Mouse (Mus musculus): ENCODE data around the gene Slc11a2. TPM values are rescaled to one million over a fixed set of nuclear protein-coding genes. Genes with fewer than 3 reads are reported as not detected.

Gene Slc11a2
- polyA plus RNA-seq, 1 experiment from 2014 or later, result 17.8 TPM

DNA sequence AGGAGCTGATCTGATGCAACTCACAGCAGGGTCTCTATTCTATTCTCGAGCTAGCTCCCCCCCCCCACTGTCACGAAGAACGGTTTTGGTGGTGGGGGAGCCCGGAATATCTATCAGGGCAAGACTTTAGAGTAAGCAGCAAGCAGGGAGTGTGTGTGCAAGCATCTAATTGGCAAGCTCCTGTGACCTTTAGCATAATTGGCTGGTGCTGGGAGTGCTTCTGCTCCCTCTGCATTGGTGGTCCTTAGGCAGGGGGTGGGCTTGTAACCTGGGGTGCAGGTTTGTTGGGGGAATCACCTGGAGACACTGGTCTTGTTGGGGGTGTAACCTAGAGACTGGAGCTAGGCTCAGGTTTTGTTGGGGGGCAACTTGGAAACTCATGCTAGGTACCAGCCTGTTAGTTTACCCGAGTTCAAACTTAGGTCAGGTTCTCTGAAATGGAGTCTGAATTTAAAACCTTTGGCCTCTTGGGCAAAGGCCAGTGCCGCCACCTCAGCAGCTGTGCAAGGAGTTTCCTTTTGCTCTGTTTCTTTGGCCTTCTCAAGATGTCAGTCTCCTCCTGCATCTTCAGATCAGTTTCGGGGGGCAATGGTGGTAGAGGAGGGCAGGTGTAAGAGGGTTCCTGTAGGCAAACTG is 31.6 kb upstream of the Slc11a2 start:
- DNase-seq, result no peak
- H3K4me3 ChIP-seq (ENCODE audit: low read depth, low read length), result no peak overlapping the region
- WGBS, result 69% methylated on average over 7 of the region's 7 CpGs
- H3K27me3 ChIP-seq (ENCODE audit: insufficient read depth, low read length), result no peaks in the 10 kb centered on the region
- H3K36me3 ChIP-seq (ENCODE audit: insufficient read depth), result no peaks in the 10 kb centered on the region
- no peak overlapping the region for H3K27ac ChIP-seq (ENCODE audit: low read depth)
- no peak overlapping the region for H3K4me2 ChIP-seq
- no peaks in the 10 kb centered on the region for H3K4me1 ChIP-seq (ENCODE audit: insufficient read depth)
- H3K9me3 ChIP-seq (ENCODE audit: low read depth, low read length), result no peaks in the 10 kb centered on the region
- no peak for ATAC-seq (ENCODE audit: insufficient read depth)
- no peak for TF ChIP-seq CTCF (IDR thresholded peaks at IDR 0.05; ENCODE audit: low read depth)
- H3K9ac ChIP-seq, result no peak overlapping the region

DNA sequence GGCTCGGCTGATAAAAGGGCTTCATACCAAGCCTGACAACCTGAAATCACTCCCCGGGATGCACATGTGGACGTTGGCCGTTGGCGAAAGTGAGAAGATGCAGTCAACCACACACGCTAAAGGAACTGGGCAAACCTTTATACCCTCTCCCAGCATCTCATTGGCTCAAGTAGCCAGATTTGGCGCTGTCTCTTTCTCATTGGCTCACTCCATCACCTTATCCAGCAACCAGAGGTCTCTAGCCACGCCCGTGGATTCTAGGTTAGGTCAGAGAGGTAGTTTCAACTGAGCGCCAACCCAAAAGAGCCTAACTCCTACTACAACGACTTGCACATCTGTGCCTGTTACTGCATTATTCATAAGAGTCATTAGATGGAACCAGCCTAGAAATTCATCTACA is 27.6 kb upstream of the Slc11a2 start:
- no peaks in the 10 kb centered on the region for H3K36me3 ChIP-seq (ENCODE audit: insufficient read depth)
- 71% methylated on average over 11 of the region's 11 CpGs for WGBS
- H3K4me3 ChIP-seq (ENCODE audit: low read depth, low read length), result no peak overlapping the region
- no peaks in the 10 kb centered on the region for H3K9me3 ChIP-seq (ENCODE audit: low read depth, low read length)
- H3K9ac ChIP-seq, result no peak overlapping the region
- DNase-seq (no peak), ATAC-seq (ENCODE audit: insufficient read depth) (no peak)
- H3K27ac ChIP-seq (ENCODE audit: low read depth), result no peak overlapping the region
- no peak overlapping the region for H3K4me2 ChIP-seq
- H3K4me1 ChIP-seq (ENCODE audit: insufficient read depth), result no peaks in the 10 kb centered on the region
- no peak for TF ChIP-seq CTCF (IDR thresholded peaks at IDR 0.05; ENCODE audit: low read depth)
- H3K27me3 ChIP-seq (ENCODE audit: insufficient read depth, low read length), result no peaks in the 10 kb centered on the region

DNA sequence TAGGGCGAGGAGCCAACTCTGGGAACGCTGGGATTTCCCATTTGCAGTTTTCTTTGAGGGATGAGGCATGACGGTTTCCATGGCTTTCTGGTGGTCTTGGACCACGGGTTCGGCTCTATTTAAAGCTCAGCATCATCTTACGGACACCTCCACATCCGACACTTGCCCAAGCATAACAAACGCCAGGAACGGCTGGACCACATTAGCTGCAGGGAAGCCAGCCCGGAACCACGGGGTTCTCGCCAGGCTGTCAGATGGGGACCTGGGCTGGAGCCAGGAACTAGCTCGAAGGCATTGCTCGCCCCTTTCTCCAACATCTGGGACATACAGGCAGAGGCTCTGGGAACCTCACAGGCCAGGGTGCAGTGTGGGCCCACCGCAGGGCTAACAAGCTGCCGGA is 26.4 kb upstream of the Slc11a2 start:
- Histone ChIP-seq H3K4me1 (ENCODE audit: insufficient read depth) (no peaks in the 10 kb centered on the region), H3K27ac (ENCODE audit: low read depth) (no peak overlapping the region), H3K9ac (no peak overlapping the region), H3K27me3 (ENCODE audit: insufficient read depth, low read length) (no peaks in the 10 kb centered on the region), H3K9me3 (ENCODE audit: low read depth, low read length) (no peaks in the 10 kb centered on the region), H3K36me3 (ENCODE audit: insufficient read depth) (no peaks in the 10 kb centered on the region), H3K4me3 (ENCODE audit: low read depth, low read length) (no peak overlapping the region), H3K4me2 (no peak overlapping the region)
- TF ChIP-seq CTCF (IDR thresholded peaks at IDR 0.05; ENCODE audit: low read depth), result no peak
- peak; percentile 82 for DNase-seq
- ATAC-seq (ENCODE audit: insufficient read depth), result peak; percentile 56; the same call in 1 of the 2 replicates
- 37% methylated on average over 16 of the region's 16 CpGs for WGBS

DNA sequence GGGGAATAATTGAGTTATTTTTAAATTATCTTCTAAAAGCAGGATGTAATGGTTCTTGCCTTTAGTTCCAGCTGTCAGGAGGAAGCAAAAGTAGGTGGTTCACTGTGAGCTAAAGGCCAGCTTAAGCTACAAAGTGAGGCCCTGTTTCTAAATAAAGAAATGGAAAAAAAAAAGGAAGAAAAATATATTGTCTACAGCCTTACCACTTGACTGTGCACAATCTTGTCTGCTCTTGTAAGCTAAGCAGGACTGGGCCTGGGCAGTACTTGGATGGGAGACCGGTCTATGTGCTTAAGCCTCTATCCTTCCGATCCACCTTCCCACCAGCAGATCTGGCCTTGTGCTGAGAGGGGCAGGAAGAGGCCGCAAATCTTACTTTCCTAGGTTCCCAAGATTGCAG is 24.6 kb upstream of the Slc11a2 start:
- no peak for TF ChIP-seq CTCF (IDR thresholded peaks at IDR 0.05; ENCODE audit: low read depth)
- no peak overlapping the region for H3K4me3 ChIP-seq (ENCODE audit: low read depth, low read length)
- no peaks in the 10 kb centered on the region for H3K36me3 ChIP-seq (ENCODE audit: insufficient read depth)
- no peak for DNase-seq
- 86% methylated on average over 3 of the region's 3 CpGs for WGBS
- no peaks in the 10 kb centered on the region for H3K4me1 ChIP-seq (ENCODE audit: insufficient read depth)
- H3K9me3 ChIP-seq (ENCODE audit: low read depth, low read length), result no peaks in the 10 kb centered on the region
- H3K9ac ChIP-seq, result no peak overlapping the region
- no peaks in the 10 kb centered on the region for H3K27me3 ChIP-seq (ENCODE audit: insufficient read depth, low read length)
- no peak overlapping the region for H3K4me2 ChIP-seq
- H3K27ac ChIP-seq (ENCODE audit: low read depth), result no peak overlapping the region
- no peak for ATAC-seq (ENCODE audit: insufficient read depth)

DNA sequence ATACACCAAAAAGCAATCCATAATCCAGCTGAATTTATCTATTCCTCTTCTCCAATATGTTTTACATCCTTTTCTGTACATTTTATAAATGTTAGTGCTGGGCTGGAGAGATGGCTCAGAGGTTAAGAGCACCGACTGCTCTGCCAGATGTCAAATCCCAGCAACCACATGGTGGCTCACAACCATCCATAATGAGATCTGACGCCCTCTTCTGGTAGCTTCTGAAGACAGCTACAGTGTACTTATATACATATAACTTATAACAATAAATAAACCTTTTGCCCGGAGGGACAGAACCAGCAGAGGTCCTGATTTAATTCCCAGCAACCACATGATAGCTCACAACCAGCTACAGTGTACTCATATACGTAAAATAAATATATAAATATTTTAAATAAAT is 23.7 kb upstream of the Slc11a2 start:
- ATAC-seq (ENCODE audit: insufficient read depth) (no peak), DNase-seq (no peak)
- 61% methylated on average over 4 of the region's 4 CpGs for WGBS
- Histone ChIP-seq H3K9ac (no peak overlapping the region), H3K9me3 (ENCODE audit: low read depth, low read length) (no peaks in the 10 kb centered on the region), H3K36me3 (ENCODE audit: insufficient read depth) (no peaks in the 10 kb centered on the region), H3K27me3 (ENCODE audit: insufficient read depth, low read length) (no peaks in the 10 kb centered on the region), H3K4me3 (ENCODE audit: low read depth, low read length) (no peak overlapping the region), H3K4me2 (no peak overlapping the region), H3K27ac (ENCODE audit: low read depth) (no peak overlapping the region), H3K4me1 (ENCODE audit: insufficient read depth) (no peaks in the 10 kb centered on the region)
- TF ChIP-seq CTCF (IDR thresholded peaks at IDR 0.05; ENCODE audit: low read depth), result 0 out of 2 replicates have a peak, but pooled peaks have one; percentile 13

DNA sequence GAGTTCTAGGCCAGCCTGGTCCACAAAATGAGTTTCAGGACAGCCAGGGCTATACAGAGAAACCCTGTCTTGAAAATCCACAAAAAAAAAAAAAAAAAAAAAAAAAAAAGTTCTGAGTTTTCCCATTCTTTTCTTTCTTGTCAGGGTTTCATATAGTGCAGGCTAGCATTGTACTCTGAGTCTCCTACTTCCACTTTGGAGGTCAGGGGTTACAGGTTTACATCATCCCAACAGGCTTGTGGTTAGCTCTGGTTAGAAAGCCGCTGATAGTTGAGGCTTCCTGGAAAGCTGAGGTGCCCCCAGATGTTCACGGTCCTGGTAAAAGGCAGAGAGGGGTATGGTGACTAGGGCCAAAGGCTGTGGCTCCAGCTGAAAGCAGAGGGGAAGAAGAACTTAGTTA is 22.0 kb upstream of the Slc11a2 start:
- H3K27me3 ChIP-seq (ENCODE audit: insufficient read depth, low read length), result no peaks in the 10 kb centered on the region
- no peaks in the 10 kb centered on the region for H3K4me1 ChIP-seq (ENCODE audit: insufficient read depth)
- DNase-seq, result no peak
- H3K4me3 ChIP-seq (ENCODE audit: low read depth, low read length), result no peak overlapping the region
- no peak for TF ChIP-seq CTCF (IDR thresholded peaks at IDR 0.05; ENCODE audit: low read depth)
- no peak overlapping the region for H3K9ac ChIP-seq
- H3K36me3 ChIP-seq (ENCODE audit: insufficient read depth), result no peaks in the 10 kb centered on the region
- no peak for ATAC-seq (ENCODE audit: insufficient read depth)
- WGBS, result 77% methylated on average over 2 of the region's 2 CpGs
- H3K4me2 ChIP-seq, result no peak overlapping the region
- H3K9me3 ChIP-seq (ENCODE audit: low read depth, low read length), result no peaks in the 10 kb centered on the region
- H3K27ac ChIP-seq (ENCODE audit: low read depth), result no peak overlapping the region

DNA sequence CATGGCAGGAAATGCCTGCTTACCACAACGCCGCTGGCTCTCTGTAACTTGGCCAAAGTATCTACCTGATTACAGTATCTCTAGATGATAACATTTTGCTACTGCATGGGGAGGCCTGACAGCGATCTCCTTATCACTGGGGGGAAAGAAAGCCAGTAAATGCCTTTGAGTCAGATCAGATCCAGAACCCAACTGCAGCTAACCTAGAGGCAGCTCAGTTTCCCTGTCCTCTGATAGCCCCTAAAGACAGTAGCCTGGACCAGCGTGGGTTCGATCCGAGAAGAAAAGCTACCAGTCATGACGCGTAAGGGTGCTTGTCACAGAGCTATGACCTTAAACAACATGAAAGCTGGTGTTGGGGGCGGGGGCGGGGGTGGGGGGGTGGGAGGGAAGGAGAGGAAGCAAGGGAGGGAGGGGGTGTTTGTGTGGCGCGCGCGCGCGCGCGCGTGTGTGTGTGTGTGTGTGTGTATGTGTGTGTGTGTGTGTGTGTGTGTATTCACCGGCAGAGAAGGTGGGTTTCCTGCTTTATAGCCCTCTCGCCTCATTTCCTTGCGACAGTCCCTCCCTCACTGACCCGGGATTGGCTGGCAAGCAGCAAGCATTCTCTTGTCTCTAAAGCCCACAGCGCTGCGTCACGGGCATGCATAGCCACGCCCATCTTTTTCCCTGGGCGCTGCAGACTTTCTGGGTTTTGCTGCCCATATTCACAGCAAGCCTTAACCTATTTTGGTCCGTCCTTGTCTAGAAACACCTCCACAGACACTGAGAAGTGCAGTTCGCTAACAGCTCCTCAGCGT is 18.5 kb upstream of the Slc11a2 start:
- H3K4me3 ChIP-seq (ENCODE audit: low read depth, low read length), result peak overlapping the region; percentile 40
- H3K27me3 ChIP-seq (ENCODE audit: insufficient read depth, low read length), result no peaks in the 10 kb centered on the region
- no peaks in the 10 kb centered on the region for H3K9me3 ChIP-seq (ENCODE audit: low read depth, low read length)
- H3K4me1 ChIP-seq (ENCODE audit: insufficient read depth), result no peaks in the 10 kb centered on the region
- 3% methylated on average over 22 of the region's 31 CpGs for WGBS
- TF ChIP-seq CTCF (IDR thresholded peaks at IDR 0.05; ENCODE audit: low read depth), result no peak
- peak; percentile 99 for ATAC-seq (ENCODE audit: insufficient read depth)
- peak overlapping the region; percentile 62 for H3K9ac ChIP-seq
- peak overlapping the region; percentile 76 for H3K4me2 ChIP-seq
- H3K27ac ChIP-seq (ENCODE audit: low read depth), result peak overlapping the region; percentile 84
- H3K36me3 ChIP-seq (ENCODE audit: insufficient read depth), result no peaks in the 10 kb centered on the region
- peak; percentile 97 for DNase-seq

Measured in lung, embryonic 14.5 days (tissue).